Mouse (Mus musculus) myocyte (in vitro differentiated cells): ENCODE results near the gene Kcnab1.
A peak's percentile ranks its signal among the peaks of the same experiment; 100 is the strongest.

Experiments used
- CEBPB ChIP-seq: IDR thresholded peaks from 2 replicates; pipeline ENCODE4 v1.6.1; 2011; ENCODE audit warnings: mild to moderate bottlenecking, moderate library complexity; ENCODE audit not compliant: poor library complexity, insufficient read depth, severe bottlenecking
- E2F4 ChIP-seq: IDR thresholded peaks from one replicate; pipeline ENCODE4 v1.6.1; 2011; ENCODE audit warnings: mild to moderate bottlenecking, control low read depth, moderate library complexity; ENCODE audit not compliant: insufficient read depth
- MAX ChIP-seq: IDR thresholded peaks from one replicate; pipeline ENCODE4 v1.6.1; 2011; ENCODE audit warnings: low read depth, mild to moderate bottlenecking, control low read depth
- MYOD1 ChIP-seq, 3 experiments: IDR thresholded peaks; one replicate each; pipeline ENCODE4 v1.6.1; 2011; ENCODE audit warnings: control low read depth in 2 of 3, low read depth in 2 of 3, mild to moderate bottlenecking in 2 of 3, moderate library complexity in 1 of 3; ENCODE audit not compliant: insufficient read length in 2 of 3, control insufficient read depth in 1 of 3
- MYOG ChIP-seq, 3 experiments: IDR thresholded peaks; one replicate each; pipeline ENCODE4 v1.6.1; 2011; ENCODE audit warnings: control low read depth in 2 of 3, low read depth in 2 of 3, mild to moderate bottlenecking in 2 of 3; ENCODE audit not compliant: insufficient read length in 2 of 3, control insufficient read depth in 1 of 3, insufficient read depth in 1 of 3
- POLR2A ChIP-seq: IDR thresholded peaks from one replicate; pipeline ENCODE4 v1.6.1; 2011; ENCODE audit warnings: low read depth, mild to moderate bottlenecking, control low read depth, moderate library complexity; ENCODE audit not compliant: insufficient read length
- POLR2AphosphoS2 ChIP-seq: IDR thresholded peaks from one replicate; pipeline ENCODE4 v1.6.1; 2011; ENCODE audit warnings: low read depth, control low read depth; ENCODE audit not compliant: insufficient read length
- TCF12 ChIP-seq: IDR thresholded peaks from one replicate; pipeline ENCODE4 v1.6.1; 2011; ENCODE audit warnings: mild to moderate bottlenecking, control low read depth; ENCODE audit not compliant: poor library complexity, insufficient read depth, severe bottlenecking
- TCF3 ChIP-seq: IDR thresholded peaks from one replicate; pipeline ENCODE4 v1.6.1; 2011; ENCODE audit warnings: low read depth, control low read depth; ENCODE audit not compliant: insufficient read length
- USF1 ChIP-seq: IDR thresholded peaks from one replicate; pipeline ENCODE4 v1.6.1; 2011; ENCODE audit warnings: low read depth, mild to moderate bottlenecking, control low read depth, moderate library complexity

GRCm38 (mm10) chr3:65136897-65137296 lies 27.7 kb downstream of the Kcnab1 start:
- no peak for TF ChIP-seq POLR2A
- no peak for TF ChIP-seq TCF3
- TF ChIP-seq POLR2AphosphoS2, result no peak
- no peak for TF ChIP-seq TCF12
- no peak for TF ChIP-seq E2F4
- peak in 2 of 3 experiments; percentile 50 to 67 for TF ChIP-seq MYOG (IDR thresholded peaks at IDR 0.05; ENCODE audit: control insufficient read depth in 1 of 3, insufficient read depth in 1 of 3, insufficient read length in 2 of 3, low read depth in 2 of 3)
- peak in 2 of 3 experiments; percentile 24 to 56 for TF ChIP-seq MYOD1 (IDR thresholded peaks at IDR 0.05; ENCODE audit: control insufficient read depth in 1 of 3, insufficient read length in 2 of 3, low read depth in 2 of 3)
- no peak for TF ChIP-seq MAX
- no peak for TF ChIP-seq CEBPB
- no peak for TF ChIP-seq USF1
